Mouse (Mus musculus): Measurements from ENCODE around the gene Gpr108.

Gpr108 gene

DNA sequence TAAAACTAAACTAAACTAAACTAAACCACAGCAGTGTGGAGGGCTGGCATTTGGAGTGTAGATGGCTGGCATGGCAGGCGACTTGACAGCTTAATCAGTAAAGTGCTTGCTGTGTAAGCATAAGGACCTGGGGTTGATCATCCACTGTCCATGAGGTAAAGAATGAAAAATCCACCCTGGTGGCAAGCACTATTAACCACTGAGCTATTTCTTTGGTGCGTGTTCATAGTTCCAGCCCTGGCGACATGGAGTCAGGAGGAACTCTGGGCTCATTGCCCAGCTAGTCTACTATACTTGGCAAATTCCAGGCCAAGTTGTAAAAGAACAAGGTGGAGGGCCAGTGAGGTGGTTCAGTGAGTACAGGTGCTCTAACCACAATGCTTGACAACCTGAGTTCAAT is 40.3 kb downstream of the Gpr108 start:
- DNase-seq (ENCODE audit: low read depth, low spot score), result no peak

DNA sequence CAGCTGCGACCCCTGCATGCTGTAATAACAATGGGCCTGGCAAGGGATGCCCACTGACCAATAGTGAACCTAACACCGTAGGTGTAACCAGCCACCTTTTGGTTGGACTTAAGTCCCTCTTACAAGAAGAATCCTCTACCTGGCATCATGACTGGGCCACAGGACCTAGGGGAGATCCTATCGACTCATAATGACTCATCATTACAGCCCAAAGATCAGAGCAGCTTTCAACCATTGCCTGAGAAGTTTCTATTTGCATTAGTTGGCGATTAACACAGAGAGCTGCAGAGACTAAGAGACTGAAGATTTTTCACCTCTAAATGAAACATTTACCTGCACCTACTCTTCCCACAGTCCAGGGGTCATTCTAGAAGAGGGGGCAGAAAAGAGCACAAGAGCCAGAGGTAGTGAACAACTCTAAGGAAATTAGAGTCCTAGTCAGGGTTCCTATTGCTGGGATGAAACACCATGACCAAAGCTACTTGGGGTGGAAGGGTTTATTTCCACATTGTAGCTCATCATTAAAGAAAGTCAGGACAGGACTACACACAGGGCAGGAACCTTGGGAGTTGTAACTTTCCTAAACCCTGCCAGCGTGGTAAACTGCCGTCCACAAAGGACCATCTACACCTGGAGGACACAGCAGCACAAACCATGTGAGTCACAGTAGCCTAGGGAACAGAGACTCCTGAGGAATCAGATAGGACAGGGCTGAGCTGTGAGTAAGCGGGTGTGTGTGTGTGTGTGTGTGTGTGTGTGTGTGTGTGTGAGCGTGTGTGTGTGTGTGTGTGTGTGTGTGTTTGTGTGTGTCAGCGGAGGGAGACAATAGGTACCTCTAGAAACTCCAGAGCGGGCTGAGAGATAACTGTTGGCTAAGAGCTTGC is 46.2 kb downstream of the Gpr108 start:
- no peak for DNase-seq (ENCODE audit: low read depth, low spot score)

DNA sequence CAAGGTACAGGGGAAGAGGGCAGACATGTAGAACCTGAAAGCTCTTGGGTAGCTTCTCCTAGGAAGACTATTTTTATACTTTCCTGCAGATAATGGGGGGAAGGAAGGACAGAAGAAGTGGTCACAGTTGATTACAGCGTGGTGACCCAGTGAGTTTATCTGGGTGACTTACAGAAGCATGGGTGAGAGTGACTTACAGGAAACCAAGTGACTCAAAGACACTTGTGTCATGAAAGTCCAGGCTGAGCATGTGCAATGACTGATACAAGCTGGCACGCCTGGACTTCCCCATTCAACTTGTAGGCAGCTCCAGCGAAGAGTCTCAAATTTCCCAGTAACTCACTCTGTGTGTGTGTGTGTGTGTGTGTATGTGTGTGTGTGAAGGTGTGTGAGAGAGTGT is 50.0 kb downstream of the Gpr108 start:
- no peak for DNase-seq (ENCODE audit: low read depth, low spot score)

DNA sequence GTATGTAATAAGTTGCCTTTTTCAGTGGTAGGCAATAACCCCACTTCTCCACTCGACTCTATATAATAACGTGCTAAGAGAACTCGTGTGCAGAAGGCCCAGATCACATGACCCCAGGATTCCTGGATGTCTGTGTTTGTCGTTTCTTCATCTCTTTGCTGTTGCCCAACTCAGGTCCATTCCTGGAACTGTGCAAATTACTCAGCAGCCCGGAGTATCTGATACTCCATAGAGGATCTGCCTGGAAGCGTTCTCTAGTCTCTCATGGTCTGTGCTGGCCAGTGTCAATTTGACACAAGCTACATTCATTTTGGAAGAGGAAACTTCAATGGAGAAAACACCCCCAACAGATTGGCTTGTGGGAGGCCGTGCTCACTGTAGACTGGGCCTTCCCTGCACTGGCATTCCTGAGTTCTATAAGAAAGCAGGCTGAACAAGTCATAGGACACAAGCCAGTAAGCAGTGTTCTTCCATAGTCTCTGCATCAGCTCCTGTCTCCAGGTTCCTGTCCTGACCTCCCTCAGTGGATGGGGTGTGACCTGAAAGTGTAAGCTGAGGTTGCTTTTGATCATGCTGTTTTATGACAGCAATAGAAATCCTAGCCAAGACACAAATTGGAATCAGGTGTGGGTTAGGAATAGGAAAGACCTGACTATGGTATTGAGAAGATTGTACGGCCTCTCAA is 52.8 kb downstream of the Gpr108 start:
- DNase-seq (ENCODE audit: low read depth, low spot score), result no peak

DNA sequence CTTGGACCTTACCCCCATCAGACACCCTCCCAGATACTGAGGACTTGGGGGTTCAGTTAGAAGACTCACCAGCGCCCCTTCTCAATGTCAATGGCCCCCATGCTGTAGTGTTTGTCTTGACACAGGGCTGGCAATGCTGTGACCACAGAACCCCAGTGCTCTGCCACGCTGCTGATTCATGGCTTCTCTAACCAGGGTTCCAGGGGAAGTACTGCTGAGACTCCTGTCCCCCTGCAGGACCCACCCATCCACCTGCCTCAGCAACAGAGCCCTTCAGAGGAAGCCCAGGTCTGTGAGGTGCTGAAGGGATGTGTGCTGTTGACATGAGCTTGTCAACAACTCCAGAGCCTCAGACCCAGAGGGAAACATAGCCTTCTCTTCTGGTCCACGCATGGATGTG is 53.5 kb downstream of the Gpr108 start:
- DNase-seq (ENCODE audit: low read depth, low spot score), result no peak

DNA sequence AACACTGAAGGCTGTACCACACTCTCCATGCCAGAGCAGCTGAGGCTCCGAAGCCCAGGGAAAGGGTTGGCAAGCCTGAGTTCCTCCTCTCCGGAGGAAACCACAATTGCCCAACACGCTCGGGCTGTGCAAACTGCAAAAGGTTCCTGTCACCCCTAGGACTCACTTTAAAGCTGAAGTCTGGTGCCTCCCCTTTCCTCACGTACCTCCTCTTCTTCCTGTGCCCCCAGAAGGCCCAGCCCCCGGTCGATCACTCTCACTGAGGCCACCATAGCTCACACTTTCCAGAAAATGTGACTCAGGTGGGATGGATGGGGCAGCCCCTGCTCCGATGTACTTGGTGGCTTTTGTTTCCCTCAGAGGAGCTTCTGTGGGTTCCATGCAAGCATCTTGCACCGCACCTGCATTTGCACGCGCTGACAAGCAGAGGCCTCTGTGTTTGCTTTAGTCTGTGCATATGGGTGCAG is 54.2 kb downstream of the Gpr108 start, which contains the start of gene Tnfsf14:
Tnfsf14 (minus strand) TSS at position 137 of the 467 bp plus-strand sequence.
- no peak for DNase-seq (ENCODE audit: low read depth, low spot score)

DNA sequence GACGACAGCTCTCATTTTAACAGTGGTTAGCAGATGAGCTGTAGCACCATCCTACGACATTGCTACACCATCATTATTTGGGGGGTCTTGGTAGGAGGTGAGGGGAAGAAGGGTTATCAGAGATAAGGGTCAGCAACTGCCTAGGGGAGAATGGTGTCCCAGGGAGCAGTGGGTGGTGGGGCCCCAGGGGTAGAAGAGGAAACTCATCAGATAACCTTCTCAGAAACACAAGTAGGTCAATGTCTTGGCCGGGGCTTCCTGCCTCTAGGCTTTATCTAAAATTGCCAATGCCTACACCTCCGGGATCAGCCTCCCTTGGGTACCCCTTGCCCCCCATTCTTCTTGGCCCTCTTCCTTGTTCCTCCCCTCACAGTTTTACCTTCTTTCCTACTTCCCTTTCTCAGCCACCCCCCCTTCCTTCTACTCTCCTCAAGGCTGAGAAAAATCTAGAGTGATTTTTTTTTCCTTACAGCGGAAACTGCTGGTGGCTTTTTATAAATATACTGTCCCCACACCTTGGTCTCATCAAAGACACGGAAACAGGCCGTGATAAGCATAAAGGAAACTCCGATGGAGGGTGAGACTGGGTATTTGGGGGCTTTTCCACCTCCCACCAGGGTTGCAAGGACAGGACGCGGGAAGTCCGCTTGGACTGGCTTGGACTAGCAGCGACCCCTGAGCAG is 59.6 kb downstream of the Gpr108 start:
- DNase-seq (ENCODE audit: low read depth, low spot score), result no peak

DNA sequence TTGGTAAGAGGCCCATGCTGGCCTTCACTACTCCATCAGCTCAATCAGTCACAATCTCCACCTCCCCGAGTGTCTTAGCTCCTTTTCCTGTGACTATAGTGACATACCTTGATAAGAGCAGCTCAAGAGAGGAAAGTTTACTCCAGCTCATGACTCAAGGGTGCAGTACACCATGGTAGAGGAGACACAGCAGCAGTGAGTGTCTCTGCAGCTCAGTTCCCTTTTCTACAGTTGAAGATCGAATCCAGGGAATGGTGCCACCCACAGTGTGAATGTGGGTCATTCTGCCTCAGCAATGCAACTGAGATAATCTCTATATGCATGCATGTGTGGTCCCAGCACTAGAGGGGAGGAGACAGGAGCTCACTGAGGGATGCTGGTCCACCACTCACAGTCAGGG is 62.6 kb downstream of the Gpr108 start:
- DNase-seq (ENCODE audit: low read depth, low spot score), result no peak
